Mouse (Mus musculus): ENCODE measurements at regions not wholly inside any gene's neighbourhood (a gene's known extent, or its start where the extent isn't known, plus 50 kb on each side); places are given as distances from the start of the nearest gene placed in this dataset.

DNA sequence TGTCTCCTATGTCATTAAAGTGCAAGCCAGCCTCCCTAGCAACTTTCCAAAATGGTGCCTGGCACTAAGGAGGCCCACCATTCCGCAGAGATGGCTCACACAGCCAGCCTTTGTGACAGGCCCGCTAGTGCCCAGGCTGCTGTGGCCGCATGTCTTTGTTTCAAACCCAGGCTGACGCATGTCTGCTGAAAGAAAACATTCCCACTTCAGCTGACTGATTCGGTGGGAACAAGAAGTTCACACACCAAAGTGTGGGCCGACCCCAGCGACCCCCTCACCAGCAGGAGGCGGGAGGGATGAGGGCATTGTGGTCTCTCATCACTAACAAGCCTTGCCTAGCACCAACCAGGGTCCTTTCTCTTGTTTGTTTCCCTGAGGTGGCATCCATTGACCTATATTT, 190.9 kb downstream of the Tle3 start:
- no peak for DNase-seq (ENCODE audit: low spot score)

DNA sequence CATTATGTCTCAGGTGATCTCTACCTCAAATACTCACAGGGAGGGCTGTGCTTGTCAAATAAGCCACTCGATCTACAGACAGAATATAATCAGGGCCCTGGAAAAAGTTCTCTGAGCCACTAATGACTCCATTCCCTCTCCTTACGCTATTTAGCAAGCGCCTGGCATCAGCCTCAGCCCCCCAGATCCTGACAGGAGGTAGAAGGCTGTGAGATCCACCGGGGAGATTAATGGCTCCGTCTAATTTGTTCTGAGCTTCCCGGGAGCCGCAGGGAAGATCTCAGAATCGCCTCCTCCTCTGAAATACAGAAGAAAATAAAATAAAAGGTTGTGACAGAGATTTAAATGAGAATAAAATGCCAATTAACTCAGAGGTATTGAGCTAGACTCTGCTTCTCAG, 189.4 kb downstream of the Tle3 start:
- no peak for DNase-seq (ENCODE audit: low spot score)

DNA sequence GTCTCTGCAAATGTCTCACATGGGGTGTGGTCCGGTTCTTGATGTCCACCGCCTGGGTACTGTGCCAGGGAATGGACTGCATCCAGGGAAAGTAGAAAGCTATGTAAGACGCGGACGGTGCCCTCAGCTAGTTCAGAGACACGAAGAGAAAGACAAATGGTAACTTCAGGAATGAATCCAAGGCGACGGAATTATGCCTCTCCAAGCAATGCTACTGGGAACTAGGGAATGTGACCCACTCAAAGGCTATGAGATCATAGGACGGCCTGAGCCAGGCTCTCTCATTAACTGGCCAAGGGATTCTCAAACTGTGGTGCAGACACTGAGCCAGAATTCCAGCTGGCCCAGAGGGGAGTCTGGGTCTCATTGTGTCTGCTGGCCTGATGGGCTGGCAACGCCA, 186.5 kb downstream of the Tle3 start:
- DNase-seq (ENCODE audit: low spot score), result peak; percentile 60

DNA sequence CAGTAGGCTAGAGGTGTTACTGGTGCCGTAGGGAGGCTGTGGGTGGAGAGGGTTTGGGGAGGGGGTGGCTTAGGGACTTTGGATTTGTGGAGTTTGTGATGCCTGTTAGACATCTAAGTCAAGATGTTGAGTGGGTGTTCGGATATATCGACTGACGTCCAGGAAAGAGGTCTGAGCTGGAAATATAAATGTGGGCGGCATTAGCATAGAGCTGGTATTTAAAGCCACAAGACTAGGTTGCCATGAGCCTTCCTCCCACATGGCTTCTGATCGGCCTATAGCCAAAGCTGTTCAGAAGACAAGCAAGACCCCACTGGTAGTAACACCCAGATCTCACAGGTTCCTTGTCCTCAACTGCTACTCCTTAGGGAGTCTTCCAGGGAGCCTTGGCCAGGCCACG, 184.9 kb downstream of the Tle3 start:
- DNase-seq (ENCODE audit: low spot score), result no peak

DNA sequence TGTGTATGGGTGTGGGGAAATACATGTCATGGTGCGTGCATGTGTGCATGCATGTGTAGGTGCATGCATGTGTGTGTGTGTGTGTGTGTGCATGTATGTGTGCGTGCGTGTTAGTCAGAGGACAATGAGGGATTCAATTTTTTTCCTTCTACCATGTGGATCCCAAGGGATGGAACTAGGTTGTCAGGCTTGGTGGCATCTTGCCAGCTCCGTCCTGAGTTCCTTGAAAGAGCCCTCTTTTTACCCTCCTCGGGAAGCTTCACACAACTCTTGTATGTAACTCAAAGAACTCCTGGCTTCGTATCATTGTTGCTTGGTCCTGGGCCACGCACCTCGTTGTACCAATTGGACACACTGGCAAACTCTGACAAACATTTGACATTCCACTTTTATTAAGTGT, 183.0 kb downstream of the Tle3 start:
- no peak for DNase-seq (ENCODE audit: low spot score)

DNA sequence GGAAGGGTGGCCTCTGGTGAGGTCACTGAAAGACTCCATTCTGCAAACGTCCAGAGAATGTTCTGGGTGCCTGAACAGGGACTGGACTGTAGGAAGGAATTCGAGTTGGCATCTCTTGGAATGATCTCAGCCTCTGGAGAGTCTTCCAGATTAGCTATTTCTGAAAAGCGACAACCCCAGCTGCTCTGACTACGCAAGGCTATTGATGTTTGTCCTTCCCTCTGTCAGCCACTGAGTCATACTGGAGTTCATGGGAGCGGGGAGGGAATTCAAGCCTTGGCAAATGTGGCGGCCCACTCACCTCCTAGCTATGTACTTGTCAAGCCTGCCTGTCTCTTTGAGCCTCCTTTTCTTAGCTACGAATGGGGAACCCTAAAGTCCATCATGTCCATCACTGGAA, 182.4 kb downstream of the Tle3 start:
- no peak for DNase-seq (ENCODE audit: low spot score)

DNA sequence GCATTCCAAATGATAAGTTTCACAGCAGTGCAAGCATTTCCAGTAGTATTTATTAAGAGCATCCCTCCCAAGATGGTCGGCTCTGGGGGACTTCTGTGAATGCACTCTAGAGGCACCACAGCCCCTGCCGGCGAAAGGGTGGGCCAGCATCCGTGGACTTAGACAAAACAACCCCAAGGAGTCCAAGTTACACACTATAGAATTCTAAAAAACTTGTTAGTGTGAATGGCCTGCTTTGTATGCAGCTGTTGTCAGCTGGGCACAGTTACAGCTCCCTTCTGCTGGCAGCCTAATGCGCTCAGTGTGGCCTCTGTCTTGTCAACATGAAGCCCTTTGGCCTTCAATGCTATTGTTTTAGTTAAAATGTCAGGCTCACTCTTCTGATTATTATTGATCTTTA, 181.5 kb downstream of the Tle3 start:
- no peak for DNase-seq (ENCODE audit: low spot score)

DNA sequence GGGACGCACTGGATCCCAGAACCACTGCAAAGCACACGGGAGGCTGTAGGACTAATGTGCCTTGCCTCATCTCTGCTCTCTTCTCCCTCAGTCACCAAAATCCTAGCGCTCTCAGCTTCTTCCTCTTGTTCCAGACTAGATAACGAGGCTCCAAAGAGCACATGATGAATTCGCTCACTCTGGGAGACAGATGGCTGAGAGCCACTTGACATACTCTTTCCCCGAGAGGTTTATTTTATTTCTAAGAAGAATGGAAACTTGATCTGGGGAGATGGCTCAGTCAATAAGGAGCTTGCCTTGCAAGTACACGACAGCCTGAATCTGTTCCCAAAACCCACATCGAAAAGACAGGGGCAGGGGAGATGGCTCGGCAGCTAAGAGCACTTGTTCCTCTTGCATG, 179.2 kb downstream of the Tle3 start:
- DNase-seq (ENCODE audit: low spot score), result no peak

DNA sequence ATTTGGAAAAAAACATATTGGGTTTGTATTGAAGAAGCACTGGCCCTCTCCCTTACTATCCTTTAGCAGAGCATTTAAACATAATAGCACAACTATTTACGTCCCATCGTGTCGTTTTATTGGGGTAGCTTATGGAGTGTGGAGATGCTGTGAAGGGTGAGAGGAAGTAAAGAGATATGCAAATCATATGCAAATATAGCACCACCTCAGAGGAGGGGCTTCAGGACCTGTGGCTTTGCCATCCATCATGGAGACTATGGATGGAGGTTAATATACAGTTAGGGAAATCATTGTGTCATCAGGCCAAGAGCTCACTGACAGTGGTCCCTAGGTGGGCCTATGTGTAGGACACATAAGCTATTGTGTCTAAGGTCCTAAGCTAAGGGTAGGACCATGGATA, 178.2 kb downstream of the Tle3 start:
- DNase-seq (ENCODE audit: low spot score), result no peak

DNA sequence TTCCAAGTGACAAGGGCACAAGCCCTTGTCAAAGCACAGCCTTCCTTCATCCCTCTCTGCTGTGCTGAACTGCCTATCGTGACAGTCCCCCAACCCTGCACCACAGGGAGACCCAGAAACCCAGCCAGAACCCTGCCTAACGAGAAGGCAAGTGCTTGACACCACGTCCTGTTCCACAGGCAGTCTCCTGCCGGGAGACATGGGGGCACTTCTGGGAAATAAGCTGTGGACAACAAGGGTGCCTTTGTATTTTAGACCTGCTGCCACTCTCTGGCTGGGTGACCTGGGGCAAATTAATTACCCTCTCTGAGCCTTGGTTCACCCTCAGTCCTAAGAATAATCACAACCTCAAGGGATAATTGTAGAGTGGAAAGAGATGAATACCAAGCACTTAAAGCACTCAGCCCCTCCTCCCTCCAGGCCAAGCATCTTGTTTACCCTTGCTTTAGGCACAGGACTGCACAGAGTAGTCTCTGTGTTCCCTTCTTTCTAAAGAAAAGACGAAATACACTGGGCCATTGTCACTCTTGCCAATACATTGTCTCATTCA, 177.6 kb downstream of the Tle3 start:
- peak; percentile 59 for DNase-seq (ENCODE audit: low spot score)

DNA sequence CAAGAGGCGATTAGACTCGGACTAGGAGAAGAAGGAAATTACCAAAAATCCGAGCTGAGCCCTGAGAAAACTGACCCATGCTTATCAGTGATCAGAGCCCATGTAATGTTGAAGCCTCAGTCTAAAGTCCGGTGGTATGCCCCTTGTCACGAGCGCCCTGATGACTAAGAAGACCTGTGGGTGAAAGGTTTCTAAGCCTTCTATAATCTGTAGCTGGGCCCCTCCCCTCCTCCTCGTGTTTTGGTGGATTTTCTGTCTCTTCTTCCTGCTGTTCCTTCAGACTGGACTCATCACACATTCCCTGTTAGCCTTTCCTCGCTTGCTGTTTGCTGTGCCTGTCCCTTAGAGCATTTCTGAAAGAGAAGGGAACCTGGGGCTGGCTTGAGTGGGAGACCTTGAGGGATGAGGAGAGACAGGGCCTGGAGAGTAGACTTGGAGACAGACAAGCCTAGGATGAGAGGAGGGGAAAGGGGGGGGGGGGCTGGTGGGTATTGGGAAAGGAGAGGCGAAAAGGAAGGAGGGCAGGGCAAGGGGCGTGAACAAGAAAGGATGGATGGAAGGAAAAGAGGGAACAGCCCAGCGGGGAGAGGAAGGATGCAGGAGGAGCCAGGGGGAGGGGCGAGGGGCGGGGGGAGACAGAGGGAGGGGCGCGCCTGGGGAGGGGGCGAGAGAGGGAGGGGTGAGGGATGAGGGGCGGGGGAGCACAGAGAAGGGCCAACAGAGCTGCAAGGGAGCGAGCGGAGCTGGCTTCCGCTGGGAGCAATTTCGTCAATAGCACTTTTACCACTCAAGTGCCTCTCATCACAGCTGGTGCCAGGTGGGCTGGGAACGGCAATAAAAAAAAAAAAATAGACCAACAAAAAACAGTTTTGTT, 165.4 kb downstream of the Tle3 start:
- no peak for DNase-seq (ENCODE audit: low spot score)

DNA sequence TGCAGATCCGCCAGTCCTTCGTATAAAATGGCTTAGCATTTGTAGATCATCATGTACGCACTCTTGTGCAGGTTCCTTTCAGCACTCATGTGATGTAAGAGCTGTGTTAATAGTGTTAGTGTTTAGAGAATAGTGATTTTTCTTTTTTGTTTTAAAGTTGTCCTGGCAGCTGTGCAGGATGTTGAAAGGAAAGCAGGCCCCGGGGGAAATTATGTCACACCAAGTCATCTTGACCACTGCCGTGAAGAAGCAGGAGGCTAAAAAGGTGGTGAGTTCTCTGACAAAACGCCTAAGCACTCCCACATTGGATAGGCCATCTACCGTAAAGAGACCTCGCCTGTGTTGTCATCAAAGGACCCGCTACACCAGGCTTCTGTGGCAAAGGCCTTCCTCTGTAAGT, 161.1 kb downstream of the Tle3 start:
- DNase-seq (ENCODE audit: low spot score), result no peak

DNA sequence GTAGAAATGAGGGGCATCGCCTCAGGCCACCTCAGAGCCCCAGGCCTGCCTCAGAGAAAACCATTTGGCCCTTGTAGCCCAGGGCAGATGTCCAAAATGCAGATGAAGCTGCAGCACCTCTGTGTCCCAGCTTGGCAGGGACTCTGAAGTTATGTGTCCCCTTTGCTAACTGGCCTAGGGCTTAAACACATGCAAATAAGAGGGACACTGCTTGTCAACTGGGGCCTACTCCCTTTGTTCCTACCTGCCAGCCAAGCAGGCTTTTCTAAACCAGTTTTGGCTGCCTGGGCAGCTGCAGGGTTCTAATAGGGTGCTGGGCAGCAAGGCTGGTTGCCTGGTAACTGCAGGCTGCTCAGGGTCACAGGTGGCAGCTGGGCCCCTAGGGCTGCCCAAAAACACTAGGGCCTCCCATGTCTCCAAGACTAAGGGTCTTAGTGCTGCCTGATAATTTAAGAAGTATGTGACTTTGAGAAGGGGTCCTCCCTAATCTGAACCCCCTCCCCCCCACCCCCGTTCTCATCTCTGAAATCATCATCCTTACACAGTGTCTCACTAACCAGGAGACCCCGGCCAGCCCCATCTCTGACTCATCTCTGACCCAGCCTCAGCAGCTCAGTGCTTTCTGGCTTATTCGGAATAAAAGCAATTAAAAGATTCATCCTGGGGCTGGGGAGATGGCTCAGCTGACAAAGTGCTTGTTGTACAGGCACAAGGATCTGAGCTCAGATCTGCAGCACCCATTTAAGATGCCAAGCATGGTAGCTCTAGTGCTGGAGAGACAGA, 158.3 kb downstream of the Tle3 start:
- DNase-seq (ENCODE audit: low spot score), result peak; percentile 22

DNA sequence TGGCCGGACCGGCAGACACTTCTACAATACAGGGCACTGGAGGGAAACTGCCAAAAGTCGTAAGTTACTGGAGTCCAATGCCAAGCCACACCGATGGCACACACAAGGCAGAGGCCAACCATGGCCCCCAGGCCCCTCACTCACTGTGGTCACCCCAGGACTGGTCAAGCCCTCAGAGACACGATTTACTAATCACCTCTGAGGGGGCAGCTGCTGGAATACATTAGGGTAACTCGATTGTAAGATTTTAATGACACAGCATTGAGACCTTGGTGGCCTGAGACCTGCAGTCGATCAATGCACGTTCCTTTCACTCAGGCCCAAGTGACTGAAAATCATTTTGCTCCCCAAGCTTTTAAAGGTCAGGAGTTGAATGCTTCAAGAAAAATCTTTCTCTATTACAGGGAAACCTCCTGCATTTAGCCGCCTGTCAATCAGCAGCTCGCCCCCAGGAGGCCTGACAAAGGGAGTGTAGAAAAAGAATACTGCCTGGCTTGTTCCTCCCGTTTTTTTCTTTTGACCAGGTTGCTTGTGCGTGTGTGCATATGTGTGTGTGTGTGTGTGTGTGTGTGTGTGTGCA, 156.2 kb downstream of the Tle3 start:
- no peak for DNase-seq (ENCODE audit: low spot score)

DNA sequence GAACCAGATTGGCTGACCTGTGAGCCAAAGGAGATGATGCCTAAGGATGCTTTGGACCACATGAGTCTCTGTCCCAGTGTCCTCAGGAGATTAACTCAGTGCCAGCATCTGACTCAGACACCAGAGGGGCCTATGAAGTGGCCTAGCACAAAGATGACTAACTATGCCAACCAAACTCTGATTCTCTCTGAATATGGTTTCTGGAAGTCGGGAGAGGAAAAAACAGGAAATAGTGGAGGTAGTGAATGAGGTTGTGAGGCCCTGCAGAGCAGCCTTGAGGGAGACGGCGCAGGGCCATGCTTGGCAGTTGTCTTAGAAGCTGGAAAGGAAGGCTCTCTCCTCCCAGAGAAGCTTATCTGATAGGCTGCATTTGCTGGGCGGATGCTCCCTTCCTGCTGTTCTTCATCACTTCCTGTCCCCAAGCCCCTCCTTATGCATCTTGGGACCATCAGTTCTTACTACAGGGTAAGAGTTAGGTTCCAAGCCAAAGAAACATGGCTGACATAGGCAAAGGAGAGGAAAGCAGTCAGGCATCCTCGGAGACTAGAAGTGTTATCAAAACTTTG, 155.4 kb downstream of the Tle3 start:
- DNase-seq (ENCODE audit: low spot score), result no peak

DNA sequence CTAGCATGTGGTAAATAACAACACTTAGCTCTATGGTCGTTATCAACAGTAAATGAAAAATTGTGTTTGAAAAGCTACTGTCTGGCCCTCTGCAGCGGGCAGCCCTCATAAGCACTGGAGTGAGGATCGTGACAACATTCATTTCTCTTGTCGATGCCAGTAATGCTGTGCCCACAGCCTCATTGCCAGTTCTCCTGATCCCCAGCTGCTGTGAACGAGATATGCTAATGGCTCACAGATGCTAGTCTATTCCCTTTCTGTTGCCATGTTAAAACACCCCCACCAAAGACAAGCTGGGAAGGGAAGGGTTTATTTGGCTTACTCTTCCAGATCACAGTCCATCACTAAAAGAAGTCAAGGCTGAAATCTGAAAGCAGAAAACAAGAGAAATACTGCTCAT, 148.0 kb downstream of the Tle3 start:
- no peak for DNase-seq (ENCODE audit: low spot score)

DNA sequence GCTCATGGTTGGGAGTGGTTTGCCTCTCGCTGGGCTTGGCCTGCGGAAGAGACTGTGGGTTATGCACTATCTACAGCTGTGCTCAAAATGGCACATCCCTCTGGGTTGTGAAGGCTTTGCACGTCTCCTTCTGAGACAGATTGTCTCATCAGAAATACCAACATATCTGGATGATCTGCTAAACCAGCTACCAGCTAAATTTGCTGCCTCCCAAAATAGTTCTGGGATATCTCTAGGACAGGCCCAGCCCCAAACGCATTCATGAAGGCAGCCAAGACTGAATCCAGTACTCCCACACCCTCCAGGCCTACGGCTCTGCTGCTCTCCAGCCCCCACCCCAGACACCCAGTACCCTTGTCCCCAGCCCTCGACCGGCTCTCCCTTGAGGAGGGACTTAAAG, 145.7 kb downstream of the Tle3 start:
- no peak for DNase-seq (ENCODE audit: low spot score)

DNA sequence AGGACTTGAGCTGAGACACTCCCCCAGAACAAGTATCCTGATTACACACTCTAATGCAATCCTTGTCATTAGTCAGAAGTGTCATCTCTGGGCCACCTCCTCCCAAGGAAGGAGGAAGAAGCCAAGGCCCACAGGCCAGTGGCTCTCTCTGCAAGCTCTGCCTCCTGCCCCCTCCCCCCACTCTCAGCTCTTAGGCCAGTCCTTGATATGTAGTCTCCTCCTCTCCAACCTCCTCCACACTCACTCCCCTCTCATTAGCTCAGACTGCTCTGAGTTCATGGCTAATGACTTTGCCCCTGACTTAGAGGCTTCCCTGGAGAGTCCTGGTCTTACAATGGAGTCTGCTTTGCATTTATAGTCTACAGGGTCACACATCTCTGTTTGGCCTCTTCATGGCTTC, 139.3 kb downstream of the Tle3 start:
- no peak for DNase-seq (ENCODE audit: low spot score)

DNA sequence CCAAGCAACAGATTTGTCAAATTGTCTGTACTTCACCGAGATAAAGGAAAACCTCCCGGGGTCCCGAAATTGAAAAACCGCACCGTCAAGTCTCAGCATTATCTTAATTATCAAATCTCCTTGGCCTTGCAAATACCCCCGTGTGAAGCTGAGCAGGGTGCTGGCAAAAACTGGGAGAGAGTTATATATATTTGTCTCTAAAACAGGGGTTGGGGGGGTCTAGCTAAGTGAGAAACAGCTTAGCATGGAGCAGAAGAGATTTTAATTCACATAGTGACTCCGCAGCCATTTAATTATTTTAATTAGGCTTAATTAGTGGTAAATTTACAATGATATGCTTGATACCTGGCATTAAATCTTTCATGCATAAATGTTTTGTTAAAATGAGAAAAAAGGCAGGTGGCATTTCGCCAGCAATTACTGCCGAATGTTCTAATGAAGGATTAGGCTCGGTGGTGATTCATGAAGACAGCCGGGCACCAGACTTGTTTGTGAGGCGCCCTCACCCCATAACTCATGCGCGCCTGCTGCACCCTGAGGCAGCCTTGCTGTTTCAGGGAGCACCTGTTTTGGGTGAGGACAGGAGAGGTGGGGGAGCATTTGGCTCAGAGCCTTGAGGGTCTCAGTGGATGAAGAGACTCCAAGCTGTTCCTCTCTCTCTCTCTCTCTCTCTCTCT, 138.2 kb downstream of the Tle3 start:
- peak; percentile 57 for DNase-seq (ENCODE audit: low spot score)

DNA sequence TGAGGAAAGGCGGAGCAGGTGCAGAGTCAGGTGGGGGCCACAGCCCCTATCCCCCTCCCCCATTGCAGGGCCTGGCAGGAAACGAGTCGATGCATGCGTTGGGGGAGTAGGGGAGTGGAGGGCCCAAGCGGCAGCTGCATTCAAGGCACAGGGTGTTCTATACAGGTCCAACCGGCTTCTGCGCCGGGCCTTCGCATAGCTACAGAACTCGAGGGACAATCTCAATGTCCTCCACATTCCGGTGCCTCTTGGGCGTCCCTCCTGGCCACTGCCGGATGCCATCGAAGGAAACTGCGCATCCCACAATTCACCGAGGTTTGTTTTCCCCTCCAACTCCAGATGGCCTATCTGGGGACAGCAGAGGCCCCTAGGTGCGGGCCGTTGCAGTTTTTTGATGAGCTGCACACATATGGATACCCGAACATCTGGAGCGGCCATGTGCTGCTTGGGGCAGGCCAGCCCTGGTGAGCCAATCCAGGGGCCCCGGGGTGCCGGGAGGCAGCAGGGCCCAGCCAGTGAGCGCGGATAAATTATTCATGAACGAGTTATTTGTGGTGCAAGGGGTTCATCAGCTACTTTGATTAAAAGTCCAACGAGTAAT, 137.5 kb downstream of the Tle3 start:
- DNase-seq (ENCODE audit: low spot score), result no peak

DNA sequence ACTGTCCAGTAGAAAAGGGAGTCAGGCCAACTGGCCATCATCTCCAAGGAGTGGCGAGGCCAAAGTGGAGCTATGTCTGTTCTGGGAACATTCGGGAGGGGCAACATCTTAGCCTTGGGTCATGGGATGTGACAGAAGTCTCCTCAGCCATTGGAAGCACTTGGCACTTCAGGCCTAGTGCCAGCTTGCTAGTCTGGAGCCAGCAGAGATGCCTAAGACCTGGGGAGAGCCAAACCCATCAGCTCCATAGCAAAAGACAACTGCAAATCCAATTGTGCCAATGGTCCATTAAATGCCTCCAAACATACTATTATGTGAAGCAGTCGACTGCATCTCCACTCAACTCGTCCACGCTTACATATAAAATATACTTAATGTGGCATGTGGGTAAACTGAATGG, 136.9 kb downstream of the Tle3 start:
- no peak for DNase-seq (ENCODE audit: low spot score)

DNA sequence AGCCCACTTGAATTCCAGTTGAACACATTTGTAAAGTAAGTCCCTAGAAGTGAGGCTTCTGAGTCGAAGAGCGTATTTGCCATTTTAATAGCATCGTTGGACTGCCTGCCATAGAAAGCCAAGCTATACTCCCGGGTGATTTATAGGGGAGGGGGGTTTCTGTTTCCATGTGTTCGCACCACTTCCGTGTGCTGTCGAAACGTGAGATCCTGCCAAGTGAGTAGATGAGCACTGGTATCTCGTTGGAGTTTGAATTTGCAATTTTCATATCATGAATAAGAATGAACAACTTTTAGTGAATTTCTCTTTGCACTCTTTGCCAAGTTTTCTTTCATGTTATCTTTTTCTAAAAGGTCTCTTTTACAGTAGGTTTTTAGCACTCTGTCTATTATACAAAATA, 128.7 kb downstream of the Tle3 start:
- DNase-seq (ENCODE audit: low spot score), result no peak

All from layer of hippocampus, adult 11-12 months (tissue).